Mouse (Mus musculus) MEL (cell line): ENCODE measurements at regions not wholly inside any gene's neighbourhood (a gene's known extent, or its start where the extent isn't known, plus 50 kb on each side); places are given as distances from the start of the nearest gene placed in this dataset.
"Not testable (repeated sequence)": the region's sequence is repeated elsewhere in the genome, so short reads cannot be mapped to it uniquely, and the experiment has no call there.

Experiments used
- DNase-seq: peaks from one replicate; pipeline ENCODE4 v3.0.0; 2011; ENCODE audit warnings: low read depth, low spot score
- H3K27ac ChIP-seq: 2 replicates; pipeline ENCODE4 v1.5.1; 2012; ENCODE audit warnings: low read depth, mild to moderate bottlenecking, control low read depth, low read length, moderate library complexity; ENCODE audit not compliant: control insufficient read depth
- H3K27me3 ChIP-seq, 2 experiments: fragments of 150-350 bp in 1 of 2; sonication (generic) in 1 of 2; 2 replicates each; pipeline ENCODE4 v1.6.1; 2012; ENCODE audit warnings: low read length in 2 of 2, mild to moderate bottlenecking in 2 of 2, improper control_type of control experiment in 1 of 2, moderate library complexity in 1 of 2; ENCODE audit not compliant: insufficient read depth in 2 of 2, control insufficient read depth in 1 of 2
- H3K36me3 ChIP-seq, 2 experiments: 2 replicates each; pipeline ENCODE4 v1.6.1; 2012 to 2014; ENCODE audit warnings: low read length in 2 of 2, improper control_type of control experiment in 1 of 2, inconsistent platforms in 1 of 2, mild to moderate bottlenecking in 1 of 2; ENCODE audit not compliant: insufficient read depth in 2 of 2, control insufficient read depth in 1 of 2
- H3K4me1 ChIP-seq, 2 experiments: fragments of 150-350 bp in 1 of 2; sonication (generic) in 1 of 2; 2 replicates each; pipeline ENCODE4 v1.6.1; 2012; ENCODE audit warnings: low read length in 2 of 2, improper control_type of control experiment in 1 of 2, mild to moderate bottlenecking in 1 of 2; ENCODE audit not compliant: insufficient read depth in 2 of 2, control insufficient read depth in 1 of 2
- H3K4me3 ChIP-seq, 2 experiments: fragments of 150-350 bp in 1 of 2; sonication (generic) in 1 of 2; 2 replicates each; pipeline ENCODE4 v1.5.1; 2012; ENCODE audit warnings: low read depth in 2 of 2, low read length in 2 of 2, mild to moderate bottlenecking in 2 of 2, moderate library complexity in 2 of 2, control low read depth in 1 of 2, improper control_type of control experiment in 1 of 2; ENCODE audit not compliant: control insufficient read depth in 1 of 2, insufficient read depth in 1 of 2
- H3K79me2 ChIP-seq: 2 replicates; pipeline ENCODE4 v1.6.1; 2012; ENCODE audit warnings: mild to moderate bottlenecking, low read length, moderate library complexity; ENCODE audit not compliant: control insufficient read depth, poor library complexity, insufficient read depth
- H3K9ac ChIP-seq: 2 replicates; pipeline ENCODE4 v1.6.1; 2012; ENCODE audit warnings: low read depth, mild to moderate bottlenecking, control low read depth, low read length, moderate library complexity; ENCODE audit not compliant: control insufficient read depth, poor library complexity, severe bottlenecking
- H3K9me3 ChIP-seq: fragments of 150-350 bp; sonication (generic); replicated peaks from 2 replicates; pipeline ENCODE4 v1.6.1; 2012; ENCODE audit warnings: mild to moderate bottlenecking, low read length, improper control_type of control experiment, moderate library complexity; ENCODE audit not compliant: insufficient read depth
- CHD2 ChIP-seq: IDR thresholded peaks from 2 replicates; pipeline ENCODE4 v1.6.1; 2011; ENCODE audit warnings: low read length, improper control_type of control experiment
- GABPA ChIP-seq: IDR thresholded peaks from 2 replicates; pipeline ENCODE4 v1.6.1; 2012; ENCODE audit warnings: low read depth, mild to moderate bottlenecking, inconsistent platforms, low read length, improper control_type of control experiment, moderate library complexity
- MAZ ChIP-seq: IDR thresholded peaks from 2 replicates; pipeline ENCODE4 v1.6.1; 2012; ENCODE audit warnings: low read depth, mild to moderate bottlenecking, inconsistent platforms, low read length, improper control_type of control experiment
- MYC ChIP-seq: IDR thresholded peaks from 2 replicates; pipeline ENCODE4 v1.6.1; 2011; ENCODE audit warnings: low read depth, mild to moderate bottlenecking, low read length, improper control_type of control experiment, moderate library complexity
- NELFE ChIP-seq: IDR thresholded peaks from 2 replicates; pipeline ENCODE4 v1.6.1; 2011; ENCODE audit warnings: low read depth, low read length, improper control_type of control experiment
- POLR2A ChIP-seq, 2 experiments: IDR thresholded peaks; 2 replicates each; pipeline ENCODE4 v1.6.1; 2011 to 2012; ENCODE audit warnings: low read length in 2 of 2, mild to moderate bottlenecking in 2 of 2, control low read depth in 1 of 2, improper control_type of control experiment in 1 of 2, low read depth in 1 of 2, moderate library complexity in 1 of 2; ENCODE audit not compliant: control insufficient read depth in 1 of 2, insufficient read depth in 1 of 2, poor library complexity in 1 of 2
- RCOR1 ChIP-seq: IDR thresholded peaks from 2 replicates; pipeline ENCODE4 v1.6.1; 2012; ENCODE audit warnings: low read depth, mild to moderate bottlenecking, inconsistent platforms, low read length, improper control_type of control experiment
- SIN3A ChIP-seq: IDR thresholded peaks from 2 replicates; pipeline ENCODE4 v1.6.1; 2012; ENCODE audit warnings: low read length, improper control_type of control experiment, inconsistent platforms
- TBP ChIP-seq: IDR thresholded peaks from 2 replicates; pipeline ENCODE4 v1.8.0; 2011; ENCODE audit warnings: low read depth, low read length, improper control_type of control experiment
- TCF12 ChIP-seq: IDR thresholded peaks from 2 replicates; pipeline ENCODE4 v1.6.1; 2014; ENCODE audit warnings: low read depth, mild to moderate bottlenecking, inconsistent platforms, low read length, improper control_type of control experiment, moderate library complexity
- UBTF ChIP-seq: IDR thresholded peaks from 2 replicates; pipeline ENCODE4 v1.6.1; 2012; ENCODE audit warnings: low read depth, mild to moderate bottlenecking, inconsistent platforms, low read length, improper control_type of control experiment, moderate library complexity, borderline replicate concordance; ENCODE audit not compliant: insufficient read depth
- USF1 ChIP-seq: IDR thresholded peaks from 2 replicates; pipeline ENCODE4 v1.6.1; 2014; ENCODE audit warnings: low read depth, mild to moderate bottlenecking, inconsistent platforms, low read length, improper control_type of control experiment, moderate library complexity

- no peaks in the 10 kb centered on the region for H3K4me1 ChIP-seq
- no peaks in the 10 kb centered on the region for H3K36me3 ChIP-seq
- no peak overlapping the region for H3K4me3 ChIP-seq
- TF ChIP-seq USF1 (no peak), POLR2A (IDR thresholded peaks at IDR 0.05; ENCODE audit: control insufficient read depth in 1 of 2, insufficient read depth in 1 of 2, low read depth in 1 of 2, low read length in 2 of 2, poor library complexity in 1 of 2) (no peak), SIN3A (no peak), CHD2 (no peak), NELFE (no peak), UBTF (no peak), TBP (no peak), MYC (no peak), GABPA (no peak), TCF12 (no peak), RCOR1 (no peak), MAZ (no peak)
- DNase-seq = no peak
- H3K27me3 ChIP-seq = no peaks in the 10 kb centered on the region
- no peak overlapping the region for H3K9ac ChIP-seq
- no peaks in the 10 kb centered on the region for H3K9me3 ChIP-seq
- H3K27ac ChIP-seq = no peak overlapping the region
- no peaks in the 10 kb centered on the region for H3K79me2 ChIP-seq
Measured at GRCm38 (mm10) chr12:19192396-19192795, 678.1 kb downstream of the 5730507C01Rik start.

- H3K79me2 ChIP-seq, H3K9me3 ChIP-seq, H3K9ac ChIP-seq, H3K27me3 ChIP-seq, H3K4me1 ChIP-seq, H3K36me3 ChIP-seq, H3K27ac ChIP-seq, DNase-seq, H3K4me3 ChIP-seq: not testable (repeated sequence)
Measured at GRCm38 (mm10) chr12:19193041-19193440, 678.7 kb downstream of the 5730507C01Rik start.

- DNase-seq = not testable (repeated sequence)
Measured at GRCm38 (mm10) chr12:19223996-19224395, 709.7 kb downstream of the 5730507C01Rik start.

GRCm38 (mm10) chr12:19246731-19247130 is 707.6 kb upstream of the Gm21863 start:
- not testable (repeated sequence) for H3K36me3 ChIP-seq, H3K4me3 ChIP-seq, H3K79me2 ChIP-seq, H3K9ac ChIP-seq, H3K27me3 ChIP-seq, H3K9me3 ChIP-seq, H3K4me1 ChIP-seq, H3K27ac ChIP-seq
- peak; percentile 72 for DNase-seq

More at GRCm38 (mm10) chr12:19223996-19224395, 709.7 kb downstream of the 5730507C01Rik start:
- not testable (repeated sequence) for H3K9ac ChIP-seq, H3K27ac ChIP-seq, H3K4me1 ChIP-seq, H3K36me3 ChIP-seq, H3K27me3 ChIP-seq, H3K79me2 ChIP-seq, H3K9me3 ChIP-seq, H3K4me3 ChIP-seq

GRCm38 (mm10) chr12:19288271-19288890 is 665.9 kb upstream of the Gm21863 start:
- H3K27ac ChIP-seq, H3K9ac ChIP-seq, H3K27me3 ChIP-seq, H3K36me3 ChIP-seq, H3K4me1 ChIP-seq, H3K4me3 ChIP-seq, DNase-seq, H3K79me2 ChIP-seq, H3K9me3 ChIP-seq: not testable (repeated sequence)

GRCm38 (mm10) chr12:19289038-19289437 is 665.3 kb upstream of the Gm21863 start:
- not testable (repeated sequence) for H3K4me3 ChIP-seq, H3K9me3 ChIP-seq, H3K36me3 ChIP-seq, H3K9ac ChIP-seq, H3K27ac ChIP-seq, H3K4me1 ChIP-seq, DNase-seq, H3K79me2 ChIP-seq, H3K27me3 ChIP-seq
